Mouse (Mus musculus): ENCODE results near the gene Gdf9. TPM values are rescaled to one million over a fixed set of nuclear protein-coding genes. Genes with fewer than 3 reads are reported as not detected.

Gene Gdf9
- polyA plus RNA-seq, 1 experiment: 10.1 TPM

- Histone ChIP-seq H3K27me3 (ENCODE audit: control insufficient read depth, insufficient read depth, low read length) (no peaks in the 10 kb centered on the region), H3K4me1 (ENCODE audit: control insufficient read depth, insufficient read depth, low read length) (no peaks in the 10 kb centered on the region; the same call in 1 of the 2 replicates), H3K4me3 (ENCODE audit: control insufficient read depth, low read depth, low read length) (no peak overlapping the region), H3K36me3 (ENCODE audit: control insufficient read depth, insufficient read depth, low read length) (no peaks in the 10 kb centered on the region), H3K27ac (ENCODE audit: control insufficient read depth, insufficient read depth, low read depth, low read length) (no peak overlapping the region)
- TF ChIP-seq POLR2A (IDR thresholded peaks at IDR 0.05; ENCODE audit: control insufficient read depth, low read depth, low read length): no peak
- TF ChIP-seq CTCF (IDR thresholded peaks at IDR 0.05; ENCODE audit: control insufficient read depth, insufficient read depth, insufficient replicate concordance, low read depth, low read length): peak; percentile 24; the same call in 1 of the 2 replicates
These were observed 54.9 kb downstream of the Gdf9 start for GRCm38 (mm10) chr11:53485719-53486118.

- Histone ChIP-seq H3K4me3 (ENCODE audit: control insufficient read depth, low read depth, low read length) (no peak overlapping the region), H3K27me3 (ENCODE audit: control insufficient read depth, insufficient read depth, low read length) (no peaks in the 10 kb centered on the region), H3K27ac (ENCODE audit: control insufficient read depth, insufficient read depth, low read depth, low read length) (no peak overlapping the region), H3K4me1 (ENCODE audit: control insufficient read depth, insufficient read depth, low read length) (no peaks in the 10 kb centered on the region; the same call in 1 of the 2 replicates), H3K36me3 (ENCODE audit: control insufficient read depth, insufficient read depth, low read length) (no peaks in the 10 kb centered on the region)
- TF ChIP-seq CTCF (IDR thresholded peaks at IDR 0.05; ENCODE audit: control insufficient read depth, insufficient read depth, insufficient replicate concordance, low read depth, low read length): no peak
- no peak for TF ChIP-seq POLR2A (IDR thresholded peaks at IDR 0.05; ENCODE audit: control insufficient read depth, low read depth, low read length)
These were observed 55.5 kb downstream of the Gdf9 start for GRCm38 (mm10) chr11:53486351-53486750.

GRCm38 (mm10) chr11:53486822-53487594 lies 56.2 kb downstream of the Gdf9 start:
- H3K27me3 ChIP-seq (ENCODE audit: control insufficient read depth, insufficient read depth, low read length): no peaks in the 10 kb centered on the region
- TF ChIP-seq POLR2A (IDR thresholded peaks at IDR 0.05; ENCODE audit: control insufficient read depth, low read depth, low read length): no peak
- TF ChIP-seq CTCF (IDR thresholded peaks at IDR 0.05; ENCODE audit: control insufficient read depth, insufficient read depth, insufficient replicate concordance, low read depth, low read length): no peak

More at GRCm38 (mm10) chr11:53486822-53487594, 56.2 kb downstream of the Gdf9 start:
- H3K36me3 ChIP-seq (ENCODE audit: control insufficient read depth, insufficient read depth, low read length): no peaks in the 10 kb centered on the region
- no peaks in the 10 kb centered on the region; the same call in 1 of the 2 replicates for H3K4me1 ChIP-seq (ENCODE audit: control insufficient read depth, insufficient read depth, low read length)
- no peak overlapping the region for H3K27ac ChIP-seq (ENCODE audit: control insufficient read depth, insufficient read depth, low read depth, low read length)
- peak overlapping the region; percentile 19 for H3K4me3 ChIP-seq (ENCODE audit: control insufficient read depth, low read depth, low read length)

Other genes starting within 250 kb of the Gdf9 start
- gene Hspa4, start 130.6 kb upstream of the Gdf9 start, polyA plus RNA-seq (2012; rRNA removed): 36.0 and 38.9 TPM in 2 replicates
- 3.5 and 4.8 TPM in 2 replicates for gene Zcchc10, start 106.3 kb upstream of the Gdf9 start, polyA plus RNA-seq (2012; rRNA removed)
- 21.1 and 22.9 TPM in 2 replicates for gene Aff4, start 80.2 kb upstream of the Gdf9 start, polyA plus RNA-seq (2012; rRNA removed)
- gene Leap2, start 7.9 kb upstream of the Gdf9 start, polyA plus RNA-seq (2012; rRNA removed): not detected in 2 replicates
- 955 and 969 TPM in 2 replicates for gene Uqcrq, start 192 bp upstream of the Gdf9 start, polyA plus RNA-seq (2012; rRNA removed)
- gene Gm10447, start 26.1 kb downstream of the Gdf9 start, polyA plus RNA-seq (2012; rRNA removed): 0.05 and 0.11 TPM in 2 replicates
- gene Shroom1, start 26.2 kb downstream of the Gdf9 start, polyA plus RNA-seq (2012; rRNA removed): 0.41 and 1.1 TPM in 2 replicates
- gene Gm9837, start 39.5 kb downstream of the Gdf9 start, polyA plus RNA-seq (2012; rRNA removed): 11.1 and 13.4 TPM in 2 replicates
- gene Gm9945, start 49.1 kb downstream of the Gdf9 start, polyA plus RNA-seq (2012; rRNA removed): not detected in 2 replicates
- gene Sowaha, start 49.3 kb downstream of the Gdf9 start, polyA plus RNA-seq (2012; rRNA removed): 0.10 and 0.13 TPM in 2 replicates
- 3.0 and 3.2 TPM in 2 replicates for gene Sept8, start 88.2 kb downstream of the Gdf9 start, polyA plus RNA-seq (2012; rRNA removed)
- gene Kif3a, start 136.4 kb downstream of the Gdf9 start, polyA plus RNA-seq (2012; rRNA removed): 26.2 and 31.0 TPM in 2 replicates
- gene Il4, start 187.6 kb downstream of the Gdf9 start, polyA plus RNA-seq (2012; rRNA removed): not detected in 2 replicates
- gene Il13, start 203.7 kb downstream of the Gdf9 start, polyA plus RNA-seq (2012; rRNA removed): 0.96 and 1.1 TPM in 2 replicates